Mouse (Mus musculus) G1E (cell line): Measurements from ENCODE around the gene Dcp1b.

ENCODE experiments used
- CTCF ChIP-seq: IDR thresholded peaks from 2 replicates; pipeline ENCODE4 v1.5.1; 2012; ENCODE audit warnings: low read depth, low read length, inconsistent platforms, mixed read lengths
- GATA1 ChIP-seq: IDR thresholded peaks from 2 replicates; pipeline ENCODE4 v1.6.1; 2012; ENCODE audit warnings: borderline replicate concordance, low read length, inconsistent platforms, mixed read lengths
- GATA2 ChIP-seq: IDR thresholded peaks from 2 replicates; pipeline ENCODE4 v1.6.1; 2012; ENCODE audit warnings: low read depth, low read length, inconsistent platforms, borderline replicate concordance

- TF ChIP-seq GATA1 = no peak
- TF ChIP-seq CTCF = no peak
- TF ChIP-seq GATA2 = no peak
Measured at GRCm38 (mm10) chr6:119128076-119128475, 47.0 kb upstream of the Dcp1b start.
